9 mouse cellular contexts compared by ENCODE assay signal in the genomic region with DNA sequence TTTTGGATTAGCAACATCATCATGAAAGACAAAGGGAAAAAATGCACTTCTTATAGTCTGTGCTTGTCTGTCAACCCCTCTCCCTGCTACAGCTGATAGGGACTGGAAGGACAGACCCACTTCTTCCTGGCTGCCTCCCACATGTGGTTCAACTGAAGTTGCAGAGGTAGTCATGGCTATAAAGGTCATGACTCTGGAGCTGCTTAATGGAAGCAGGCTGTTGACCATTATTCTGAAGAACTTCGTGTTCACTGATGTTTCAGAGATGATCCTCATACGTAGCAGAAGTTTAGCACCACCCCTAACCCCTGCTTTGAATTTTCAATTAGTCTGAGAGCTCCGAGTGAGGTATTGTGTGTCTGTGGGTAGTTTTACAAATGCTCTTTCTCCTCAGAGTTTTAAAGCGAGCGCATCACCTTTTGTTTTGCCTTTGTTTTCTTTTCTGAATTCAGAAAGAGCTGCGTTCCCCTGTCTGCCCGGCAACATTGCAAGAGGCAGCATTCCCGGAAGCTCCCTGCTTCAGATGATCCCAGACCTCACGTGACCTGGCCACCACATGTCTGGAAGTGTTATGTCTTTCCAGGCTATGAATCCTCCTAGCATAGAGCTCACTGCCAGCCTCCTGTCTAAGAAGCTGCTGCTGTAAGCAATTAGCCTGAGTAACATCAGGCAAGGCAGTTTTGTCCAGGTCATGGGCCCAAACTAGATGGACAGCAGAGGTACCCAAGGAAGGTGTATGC. TPM values are rescaled to one million over a fixed set of nuclear protein-coding genes. Genes with fewer than 3 reads are reported as not detected.
DNase-seq lines count a peak whose midpoint lies in the region; ATAC-seq and TF ChIP-seq lines count a peak whose summit lies in the region.
"Had no signal": no experiment of that assay in that cellular context is flagged by ENCODE, and none has a peak within 500 bp of the region (broad histone marks: within the 10 kb centered on the region; RNA-seq: fewer than 3 reads in every experiment).

No protein-coding gene starts in this region.

- H3K4me3 ChIP-seq in forebrain, embryonic 10.5 days = no peak overlapping the region
- H3K4me3 ChIP-seq in forebrain, postnatal 0 days (ENCODE audit: low read depth, low read length) = no peak overlapping the region
- H3K4me3 ChIP-seq in C2C12 (ENCODE audit: insufficient read depth, poor library complexity, severe bottlenecking) = no peak overlapping the region

- no peaks in the 10 kb centered on the region for H3K27me3 ChIP-seq in forebrain, embryonic 10.5 days (ENCODE audit: poor library complexity, severe bottlenecking)
- H3K27me3 ChIP-seq in forebrain, postnatal 0 days (ENCODE audit: insufficient read depth, low read length) = no peaks in the 10 kb centered on the region
- H3K27me3 ChIP-seq in C2C12 (ENCODE audit: control insufficient read depth, insufficient read depth, insufficient read length) = peaks cover 5% of the 10 kb centered on the region

- no peaks in the 10 kb centered on the region for H3K36me3 ChIP-seq in forebrain, embryonic 10.5 days (replicated peaks)
- H3K36me3 ChIP-seq in forebrain, postnatal 0 days (ENCODE audit: insufficient read depth) = no peaks in the 10 kb centered on the region
- no peaks in the 10 kb centered on the region for H3K36me3 ChIP-seq in C2C12 (ENCODE audit: control insufficient read depth, insufficient read depth)

- TF ChIP-seq CTCF in forebrain, postnatal 0 days (IDR thresholded peaks at IDR 0.05; ENCODE audit: low read depth) = no peak
- TF ChIP-seq CTCF in C2C12 (IDR thresholded peaks at IDR 0.05; ENCODE audit: control insufficient read depth, insufficient read depth, insufficient read length) = no peak

- H3K79me3 ChIP-seq in C2C12 (ENCODE audit: low read depth) = no peaks in the 10 kb centered on the region

- no peaks in the 10 kb centered on the region for H3K9me3 ChIP-seq in forebrain, embryonic 10.5 days
- H3K9me3 ChIP-seq in forebrain, postnatal 0 days (ENCODE audit: low read length) = no peaks in the 10 kb centered on the region

- peak overlapping the region; percentile 8; the same call in 1 of the 2 replicates for H3K27ac ChIP-seq in forebrain, embryonic 10.5 days
- no peak overlapping the region for H3K27ac ChIP-seq in forebrain, postnatal 0 days (ENCODE audit: low read depth, low read length)

- no peak for DNase-seq in forebrain, embryonic 10.5 days (ENCODE audit: extremely low spot score, low spot score)
- DNase-seq in forebrain, postnatal 0 days = no peak
- peak; percentile 21 for DNase-seq in fibroblast of lung, adult 2 months (ENCODE audit: low read depth)
- peak; percentile 29 for DNase-seq in lung, postnatal 25 days (ENCODE audit: low spot score)
- DNase-seq in layer of hippocampus, adult 9-11 months = no peak
- no peak for DNase-seq in frontal cortex, postnatal 10 days (ENCODE audit: low spot score in 2 of 2)
- DNase-seq: cerebellum, adult 2 months had no signal

- peaks cover 17% of the 10 kb centered on the region for H3K4me1 ChIP-seq in forebrain, embryonic 10.5 days
- no peaks in the 10 kb centered on the region for H3K4me1 ChIP-seq in forebrain, postnatal 0 days (ENCODE audit: insufficient read depth)

- no peak overlapping the region for H3K4me2 ChIP-seq in forebrain, postnatal 0 days (ENCODE audit: low read depth)

- H3ac ChIP-seq in C2C12 (ENCODE audit: control insufficient read depth, insufficient read length, low read depth) = no peak overlapping the region

- H3K79me2 ChIP-seq in C2C12 (ENCODE audit: control insufficient read depth, insufficient read depth) = no peaks in the 10 kb centered on the region

- ATAC-seq in forebrain, postnatal 0 days = no peak
- no peak for ATAC-seq in megakaryocyte progenitor cell, adult 5-6 weeks (replicated peaks; ENCODE audit: poor library complexity)

- WGBS in forebrain, embryonic 10.5 days = 49% methylated on average over 9 of the region's 9 CpGs
- WGBS in forebrain, postnatal 0 days = 39% methylated on average over 9 of the region's 9 CpGs

- H3K9ac ChIP-seq in forebrain, postnatal 0 days = no peak overlapping the region

TF ChIP-seq in C2C12, 6 proteins besides CTCF, POLR2A, EP300 and RAD21:
- TF ChIP-seq MYOD1 (IDR thresholded peaks at IDR 0.05; ENCODE audit: control insufficient read depth, insufficient read length, low read depth) (no peak), USF1 (IDR thresholded peaks at IDR 0.05; ENCODE audit: low read depth) (peak; percentile 77)

RNA-seq across cellular contexts. Expression of gene Rab3gap2, which starts 20.2 kb away (rescaled TPM):
- polyA plus RNA-seq in forebrain, embryonic 10.5 days (2016; fragmentation: Nextera tagmentation; extraction: Ambion mirVana) = 18.4 and 19.0 TPM in 2 replicates
- total RNA-seq in forebrain, postnatal 0 days (2014; rRNA removed) = 30.2 and 37.3 TPM in 2 replicates
- 13.3 and 19.5 TPM in 2 replicates for polyA plus RNA-seq in forebrain, postnatal 0 days (2015; fragmentation: Nextera tagmentation; extraction: Ambion mirVana)
- 24.1 TPM for polyA plus RNA-seq in C2C12 (2012; fragmentation: generic; extraction: Trizol)
- total RNA-seq in megakaryocyte progenitor cell, adult 5-6 weeks (2015) = 35.4 and 37.3 TPM in 2 replicates
- total RNA-seq in megakaryocyte progenitor cell, adult 5-6 weeks (2017) = 49.0 and 58.2 TPM in 2 replicates

Comparison
In these comparisons a context has a peak if more than half of its experiments do, and no peak if none do; other contexts are left out.
1. DNase-seq: peak in fibroblast of lung, adult 2 months (single experiment) and lung, postnatal 25 days (single experiment); none in forebrain, embryonic 10.5 days (single experiment), forebrain, postnatal 0 days (single experiment), layer of hippocampus, adult 9-11 months (single experiment) and frontal cortex, postnatal 10 days (0 of 2).